Mouse (Mus musculus) hindbrain, embryonic 11.5 days (tissue): ENCODE results near the gene Ceacam19. TPM values are rescaled to one million over a fixed set of nuclear protein-coding genes. Genes with fewer than 3 reads are reported as not detected.

Source experiments
- ATAC-seq: fragments of 200-750 bp; cut with Nextera tagmentation; 2 replicates; pipeline ENCODE4 v1.8.0; 2017; ENCODE audit warnings: mild to moderate bottlenecking, moderate TSS enrichment, moderate library complexity; ENCODE audit not compliant: low FRiP score
- DNase-seq: peaks from one replicate; pipeline ENCODE4 v3.0.0-alpha.2; 2015; ENCODE audit warnings: low spot score
- H3K27ac ChIP-seq: fragments of 300-500 bp; sonication (generic); 2 replicates; pipeline ENCODE4 v1.5.1; 2014; ENCODE audit warnings: mild to moderate bottlenecking, low read depth, low read length
- H3K27me3 ChIP-seq: fragments of 300-500 bp; sonication (generic); 2 replicates; pipeline ENCODE4 v1.6.1; 2014; ENCODE audit warnings: mild to moderate bottlenecking, low read length, moderate library complexity, mixed read lengths; ENCODE audit not compliant: control insufficient read depth, insufficient read depth
- H3K36me3 ChIP-seq: fragments of 300-500 bp; sonication (generic); 2 replicates; pipeline ENCODE4 v1.6.1; 2014; ENCODE audit warnings: mild to moderate bottlenecking, low read length, moderate library complexity, mixed read lengths; ENCODE audit not compliant: control insufficient read depth, insufficient read depth
- H3K4me1 ChIP-seq: fragments of 300-500 bp; sonication (generic); replicated peaks from 2 replicates; pipeline ENCODE4 v1.6.1; 2014; ENCODE audit warnings: low read length, mixed read lengths; ENCODE audit not compliant: control insufficient read depth, insufficient read depth
- H3K4me2 ChIP-seq: fragments of 300-500 bp; sonication (generic); replicated peaks from 2 replicates; pipeline ENCODE4 v1.6.1; 2014; ENCODE audit warnings: mild to moderate bottlenecking, low read depth, low read length
- H3K4me3 ChIP-seq: fragments of 300-500 bp; sonication (generic); 2 replicates; pipeline ENCODE4 v1.5.1; 2014; ENCODE audit warnings: low read depth, low read length
- H3K9ac ChIP-seq: fragments of 300-500 bp; sonication (generic); 2 replicates; pipeline ENCODE4 v1.6.1; 2014; ENCODE audit warnings: low read depth, low read length
- H3K9me3 ChIP-seq: fragments of 300-500 bp; sonication (generic); 2 replicates; pipeline ENCODE4 v1.6.1; 2016; ENCODE audit warnings: low read length; ENCODE audit not compliant: control insufficient read depth
- WGBS: fragments of 180-500 bp; shearing (Covaris S2); extraction: QIAGEN DNeasy Blood & Tissue Kit; methylation state at CpG from one replicate; pipeline ENCODE4 v1.1.7; 2014; 5-methylcytosine and 5-hydroxymethylcytosine counted together
- polyA plus RNA-seq: library from polyadenylated mRNA; unstranded; fragments of >200 nt; fragmentation: Nextera tagmentation; extraction: Ambion mirVana; gene quantifications from 2 replicates; pipeline ENCODE4 v1.2.1, GENCODE M21; 2014

Ceacam19 gene
- polyA plus RNA-seq, 1 experiment from 2014 or later, result not detected

DNA sequence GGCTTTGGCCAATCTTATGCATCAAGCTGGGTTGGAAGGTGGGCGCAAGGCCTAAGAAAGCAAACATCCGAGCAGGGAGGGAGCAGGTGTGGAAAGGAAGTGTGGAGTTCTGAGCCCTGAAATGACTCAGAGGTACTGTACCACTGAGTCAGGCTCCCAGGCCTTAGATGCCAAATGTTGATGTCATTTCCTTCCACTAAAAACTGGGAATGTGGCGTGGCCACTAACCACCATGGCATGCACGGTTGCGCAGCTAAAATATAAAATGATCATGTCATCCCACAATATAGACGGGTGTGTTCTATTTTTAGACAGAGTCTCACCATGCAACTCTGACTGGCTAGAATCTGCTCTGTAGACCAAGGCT lies 23.5 kb upstream of the Ceacam19 start:
- ATAC-seq (peak; percentile 30; the same call in 1 of the 2 replicates), DNase-seq (no peak)
- Histone ChIP-seq H3K9me3 (no peaks in the 10 kb centered on the region), H3K4me2 (no peak overlapping the region), H3K4me1 (no peaks in the 10 kb centered on the region), H3K4me3 (no peak overlapping the region), H3K27ac (no peak overlapping the region), H3K9ac (no peak overlapping the region), H3K27me3 (no peaks in the 10 kb centered on the region), H3K36me3 (no peaks in the 10 kb centered on the region)
- WGBS, result 91% methylated on average over 6 of the region's 6 CpGs

DNA sequence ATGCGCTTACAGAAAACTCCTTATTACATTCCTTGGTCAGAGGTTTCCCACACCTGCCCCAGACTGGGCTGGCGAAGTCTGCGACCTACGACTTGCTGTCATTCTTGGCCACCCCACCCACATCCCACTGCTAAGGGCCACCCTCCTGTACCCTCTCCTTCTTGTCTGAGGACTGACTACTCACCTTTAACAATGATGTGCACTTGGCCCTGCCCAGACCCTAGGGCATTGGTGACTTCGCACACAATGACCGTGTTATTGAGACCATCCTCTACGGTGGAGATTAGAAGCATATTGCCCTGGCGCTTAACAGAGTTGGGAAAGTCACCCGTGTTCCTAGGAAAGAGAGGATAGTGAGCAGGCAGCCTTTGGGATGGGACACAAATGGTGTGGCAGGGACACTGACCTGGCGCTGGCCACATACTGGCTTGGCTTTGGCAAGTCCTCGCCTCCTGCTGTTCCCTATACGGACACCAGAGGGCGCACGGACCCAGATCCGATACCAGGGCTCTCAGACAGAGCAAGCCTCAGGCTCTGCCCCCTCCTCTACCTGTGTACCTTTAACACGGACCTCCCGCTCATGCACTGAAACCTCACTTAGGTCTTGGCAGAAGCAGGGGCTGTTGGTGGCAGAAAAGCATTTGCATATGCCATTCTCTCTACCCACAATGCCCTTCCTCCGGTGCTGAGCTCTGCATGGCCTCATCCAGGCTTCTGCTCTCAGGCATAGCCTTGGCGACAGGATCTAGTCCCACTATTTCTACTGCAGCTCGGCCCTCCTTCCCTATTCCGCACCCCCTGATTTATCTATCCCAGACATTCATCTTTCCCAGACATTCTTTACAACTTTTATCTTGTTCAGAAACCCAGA lies 22.9 kb upstream of the Ceacam19 start:
- Histone ChIP-seq H3K27me3 (no peaks in the 10 kb centered on the region), H3K4me1 (no peaks in the 10 kb centered on the region), H3K4me2 (no peak overlapping the region), H3K36me3 (no peaks in the 10 kb centered on the region), H3K27ac (no peak overlapping the region), H3K4me3 (no peak overlapping the region), H3K9me3 (no peaks in the 10 kb centered on the region), H3K9ac (no peak overlapping the region)
- DNase-seq, result peak; percentile 86
- peak; percentile 73 for ATAC-seq
- 50% methylated on average over 21 of the region's 21 CpGs for WGBS

DNA sequence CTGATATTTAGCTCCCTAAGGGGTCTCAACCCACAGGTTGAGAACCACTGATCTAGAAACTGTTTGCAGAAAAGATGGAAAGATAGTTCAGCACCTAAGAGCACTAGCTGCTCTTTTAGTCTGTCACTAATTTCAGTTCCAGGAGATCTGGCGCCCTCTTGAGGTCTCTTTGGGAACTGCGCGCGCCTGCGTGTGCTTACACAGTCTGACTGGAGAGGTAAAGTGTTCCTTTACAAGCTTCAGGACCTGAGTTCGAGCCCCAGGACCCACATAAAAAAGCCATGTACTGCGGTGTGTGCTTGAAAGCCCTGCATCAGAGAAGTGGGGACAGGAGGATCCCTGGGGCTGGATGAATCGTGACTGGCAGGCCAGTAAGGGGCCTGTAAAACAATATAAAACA lies 2.1 kb upstream of the Ceacam19 start:
- Histone ChIP-seq H3K9me3 (no peaks in the 10 kb centered on the region), H3K9ac (no peak overlapping the region), H3K36me3 (no peaks in the 10 kb centered on the region), H3K27ac (no peak overlapping the region), H3K4me1 (no peaks in the 10 kb centered on the region), H3K27me3 (no peaks in the 10 kb centered on the region), H3K4me2 (no peak overlapping the region), H3K4me3 (no peak overlapping the region)
- WGBS, result 52% methylated on average over 8 of the region's 8 CpGs
- ATAC-seq, result no peak
- DNase-seq, result peak; percentile 49

DNA sequence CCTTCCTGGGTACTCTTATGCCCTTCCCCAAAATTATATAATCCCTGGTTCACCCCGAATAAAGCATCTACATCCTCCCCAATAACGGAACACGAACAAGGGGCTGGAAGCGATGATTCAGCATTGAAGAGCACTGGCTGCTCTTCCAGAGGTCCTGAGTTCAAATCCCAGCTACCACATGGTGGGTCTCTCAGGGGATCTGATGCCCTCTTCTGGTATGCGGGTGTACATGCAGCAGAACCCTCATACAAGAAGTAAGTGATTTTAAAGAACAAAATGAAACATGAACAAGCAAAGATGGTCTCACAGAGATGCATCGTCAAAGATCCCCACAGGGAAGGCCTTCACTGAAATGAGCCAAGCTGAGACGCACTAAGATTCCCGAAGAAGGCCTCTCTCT lies 7.0 kb downstream of the Ceacam19 start:
- no peak for ATAC-seq
- WGBS, result 79% methylated on average over 8 of the region's 8 CpGs
- no peak overlapping the region for H3K4me3 ChIP-seq

DNA sequence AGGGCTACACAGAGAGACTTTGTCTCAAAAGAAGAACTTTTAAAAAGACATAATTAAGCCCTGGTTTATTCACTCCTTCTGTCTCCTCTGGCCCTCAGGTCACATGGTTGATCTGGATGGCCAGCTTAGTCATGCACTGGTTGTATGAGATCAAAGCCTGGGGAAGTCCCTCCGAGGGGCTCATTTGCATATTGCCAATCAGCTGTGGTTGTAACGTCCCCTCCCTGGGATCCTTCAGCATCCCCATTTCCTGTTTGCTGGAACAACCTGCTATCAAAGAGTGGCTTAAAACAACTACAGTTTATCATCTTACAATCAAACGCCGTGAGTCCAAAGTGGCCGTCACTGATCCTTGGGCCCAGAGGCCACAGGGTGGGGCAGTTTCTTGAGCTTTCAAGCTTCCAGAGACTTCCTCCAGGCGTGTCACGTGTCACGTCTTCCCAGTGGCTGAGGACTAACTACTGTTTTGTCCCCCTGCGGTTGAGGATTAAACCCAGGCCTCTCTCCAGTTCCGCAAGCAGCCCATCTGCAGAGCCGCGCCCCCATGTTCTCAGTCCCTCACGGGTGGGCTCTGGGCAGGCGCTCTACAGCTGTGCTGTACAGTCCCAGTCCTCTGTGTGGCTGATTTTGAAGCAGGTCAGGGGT lies 10.9 kb downstream of the Ceacam19 start:
- Histone ChIP-seq H3K4me2 (no peak overlapping the region), H3K4me3 (no peak overlapping the region), H3K27ac (no peak overlapping the region), H3K36me3 (no peaks in the 10 kb centered on the region), H3K4me1 (no peaks in the 10 kb centered on the region), H3K9ac (no peak overlapping the region), H3K27me3 (no peaks in the 10 kb centered on the region), H3K9me3 (no peaks in the 10 kb centered on the region)
- DNase-seq (no peak), ATAC-seq (0 out of 2 replicates have a peak, but pooled peaks have one; percentile 36)
- WGBS, result 53% methylated on average over 14 of the region's 14 CpGs

More for the DNA sequence above, 7.0 kb downstream of the Ceacam19 start:
- H3K4me2 ChIP-seq, result no peak overlapping the region
- no peaks in the 10 kb centered on the region for H3K9me3 ChIP-seq
- DNase-seq, result no peak
- no peaks in the 10 kb centered on the region for H3K36me3 ChIP-seq
- no peaks in the 10 kb centered on the region for H3K27me3 ChIP-seq
- H3K4me1 ChIP-seq, result no peaks in the 10 kb centered on the region
- H3K27ac ChIP-seq, result no peak overlapping the region
- H3K9ac ChIP-seq, result no peak overlapping the region

DNA sequence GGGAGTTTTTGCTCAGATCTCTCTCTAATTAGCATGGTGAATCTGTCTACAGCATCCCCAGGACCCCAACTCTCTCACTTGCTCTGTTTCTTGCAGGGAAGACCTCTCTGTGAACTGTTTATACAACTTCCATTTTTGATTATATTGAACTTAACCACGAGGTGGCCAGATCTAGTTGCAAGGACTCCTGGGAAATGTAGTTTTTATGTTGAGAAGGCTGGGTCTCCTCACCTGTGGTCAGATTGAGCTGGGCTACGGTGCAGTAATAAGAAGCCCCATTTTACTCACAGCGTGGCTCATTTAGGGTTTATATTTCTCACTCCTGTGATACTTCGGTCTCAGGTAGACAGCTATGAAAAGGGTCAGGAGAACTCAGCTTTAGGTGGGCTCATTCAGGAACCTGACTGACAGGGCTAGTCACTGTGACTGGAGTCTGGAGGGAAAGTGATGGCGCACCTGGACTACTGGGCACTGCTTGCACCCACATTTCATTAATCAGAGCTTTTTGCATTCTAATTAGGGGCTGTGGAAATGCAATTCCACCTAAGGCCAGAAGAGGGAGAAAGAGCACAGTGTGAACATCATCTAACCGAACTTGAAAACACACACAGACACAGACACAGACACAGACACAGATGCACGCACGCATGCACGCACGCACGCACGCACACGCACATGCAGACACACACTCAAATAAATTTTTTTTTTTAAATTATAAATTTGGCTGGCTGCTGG lies 11.7 kb downstream of the Ceacam19 start:
- ATAC-seq (peak; percentile 28; the same call in 1 of the 2 replicates), DNase-seq (peak; percentile 59)
- Histone ChIP-seq H3K27ac (no peak overlapping the region), H3K4me3 (no peak overlapping the region), H3K9me3 (no peaks in the 10 kb centered on the region), H3K4me2 (no peak overlapping the region), H3K27me3 (no peaks in the 10 kb centered on the region), H3K9ac (no peak overlapping the region), H3K36me3 (no peaks in the 10 kb centered on the region), H3K4me1 (no peaks in the 10 kb centered on the region)
- 55% methylated on average over 13 of the region's 13 CpGs for WGBS

DNA sequence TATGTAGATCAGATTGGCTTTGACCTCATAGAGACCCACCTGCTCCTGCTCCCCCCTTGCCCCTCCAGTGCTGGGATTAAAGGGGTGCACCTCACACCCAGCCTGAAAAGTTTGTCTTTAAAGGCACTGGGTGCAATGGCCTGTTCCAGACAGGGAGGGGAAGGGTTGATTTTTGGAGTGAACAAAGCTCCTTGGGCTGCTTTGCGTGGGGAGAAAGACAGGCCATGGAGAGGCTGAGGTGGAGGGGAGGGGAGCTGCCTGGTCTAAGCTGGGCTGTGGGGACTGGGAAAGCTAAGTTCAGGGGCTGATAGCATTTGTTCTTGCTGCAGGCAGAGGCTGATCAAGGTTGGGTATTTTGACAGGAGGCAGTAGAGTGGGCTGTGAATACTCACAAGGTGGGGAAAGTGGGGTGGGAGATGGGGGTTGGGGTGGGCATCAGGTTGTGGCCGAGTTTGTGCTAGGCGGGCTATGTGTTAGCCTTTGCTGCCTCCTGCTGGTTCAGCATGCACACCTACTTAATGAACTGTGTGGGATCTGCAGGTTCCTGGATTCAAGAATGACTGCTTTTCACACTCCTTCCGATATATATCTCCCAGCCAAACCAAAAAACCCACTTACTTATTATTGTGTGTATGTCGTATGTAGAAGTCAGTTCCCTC lies 15.7 kb downstream of the Ceacam19 start:
- DNase-seq, result no peak
- Histone ChIP-seq H3K4me3 (no peak overlapping the region), H3K27ac (no peak overlapping the region), H3K27me3 (no peaks in the 10 kb centered on the region), H3K9me3 (no peaks in the 10 kb centered on the region), H3K9ac (no peak overlapping the region), H3K4me2 (no peak overlapping the region), H3K4me1 (no peaks in the 10 kb centered on the region), H3K36me3 (no peaks in the 10 kb centered on the region)
- no peak for ATAC-seq
- WGBS, result 48% methylated on average over 5 of the region's 5 CpGs

DNA sequence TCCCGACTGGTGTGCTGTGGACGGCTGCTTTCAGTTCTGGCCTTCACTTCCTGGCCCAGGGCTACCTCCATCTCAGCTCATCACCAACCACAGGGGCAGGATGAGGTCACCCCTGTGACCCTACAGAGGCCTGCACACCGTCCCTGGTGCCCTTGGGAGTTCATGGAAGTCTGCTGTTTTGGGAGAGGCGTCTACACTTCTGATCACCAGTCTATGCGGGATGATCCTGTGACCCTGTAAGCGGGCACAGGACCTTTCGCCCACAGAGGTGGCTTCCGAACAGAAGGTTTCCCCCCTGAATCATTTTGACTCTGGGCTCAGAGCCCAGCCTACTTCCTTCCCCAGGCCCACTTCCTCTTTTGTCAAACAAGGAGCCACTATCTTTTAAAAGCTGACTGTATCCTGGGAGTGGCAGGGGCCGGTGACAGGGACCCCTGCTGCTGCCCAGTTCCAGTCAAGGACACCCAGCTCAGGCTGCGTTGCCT lies 16.6 kb downstream of the Ceacam19 start:
- no peak for ATAC-seq

More for the DNA sequence above, 16.6 kb downstream of the Ceacam19 start:
- Histone ChIP-seq H3K4me3 (no peak overlapping the region), H3K4me2 (no peak overlapping the region), H3K27ac (no peak overlapping the region), H3K27me3 (no peaks in the 10 kb centered on the region), H3K9me3 (no peaks in the 10 kb centered on the region), H3K36me3 (no peaks in the 10 kb centered on the region), H3K9ac (no peak overlapping the region), H3K4me1 (no peaks in the 10 kb centered on the region)
- 64% methylated on average over 10 of the region's 10 CpGs for WGBS
- DNase-seq, result no peak
